Mouse (Mus musculus): Measurements from ENCODE around the gene Il3.
A peak's percentile ranks its signal among the peaks of the same experiment; 100 is the strongest.

Il3 gene

GRCm38 (mm10) chr11:54271437-54271949, 4.4 kb upstream of the Il3 start:
- no peak for DNase-seq (ENCODE audit: low spot score in 2 of 2)

GRCm38 (mm10) chr11:54269191-54269896, 2.3 kb upstream of the Il3 start:
- no peak for DNase-seq (ENCODE audit: low spot score in 2 of 2)

GRCm38 (mm10) chr11:54264542-54264941, 2.5 kb downstream of the Il3 start:
- peak in 1 of 2 experiments; percentile 9 for DNase-seq (ENCODE audit: low spot score in 2 of 2)

- no peak for DNase-seq (ENCODE audit: low spot score in 2 of 2)
These were observed 3.6 kb downstream of the Il3 start for GRCm38 (mm10) chr11:54263405-54264031.

GRCm38 (mm10) chr11:54256624-54257376, 10.3 kb downstream of the Il3 start:
- peak; percentile 52 to 53 for DNase-seq (ENCODE audit: low spot score in 2 of 2)

GRCm38 (mm10) chr11:54254114-54254513, 13.0 kb downstream of the Il3 start:
- no peak for DNase-seq (ENCODE audit: low spot score in 2 of 2)

- no peak for DNase-seq (ENCODE audit: low spot score in 2 of 2)
These were observed 16.5 kb downstream of the Il3 start for GRCm38 (mm10) chr11:54250575-54250974.

- no peak for DNase-seq (ENCODE audit: low spot score in 2 of 2)
These were observed 17.3 kb downstream of the Il3 start for GRCm38 (mm10) chr11:54249748-54250147.

- DNase-seq (ENCODE audit: low spot score in 2 of 2) = no peak
These were observed 17.9 kb downstream of the Il3 start, which contains the start of gene Csf2 for GRCm38 (mm10) chr11:54248940-54249717. Gene Csf2, minus strand, starts transcription at chr11:54249667.

GRCm38 (mm10) chr11:54247251-54247950, 19.7 kb downstream of the Il3 start:
- DNase-seq (ENCODE audit: low spot score in 2 of 2) = no peak

- DNase-seq (ENCODE audit: low spot score in 2 of 2) = no peak
These were observed 22.6 kb downstream of the Il3 start for GRCm38 (mm10) chr11:54244465-54244864.

- DNase-seq (ENCODE audit: low spot score in 2 of 2) = no peak
These were observed 24.6 kb downstream of the Il3 start for GRCm38 (mm10) chr11:54242494-54242893.

GRCm38 (mm10) chr11:54236939-54237338, 30.1 kb downstream of the Il3 start:
- DNase-seq (ENCODE audit: low spot score in 2 of 2) = no peak

GRCm38 (mm10) chr11:54227478-54227877, 39.6 kb downstream of the Il3 start:
- no peak for DNase-seq (ENCODE audit: low spot score in 2 of 2)

- DNase-seq (ENCODE audit: low spot score in 2 of 2) = no peak
These were observed 42.5 kb downstream of the Il3 start for GRCm38 (mm10) chr11:54224475-54224986.

- no peak for DNase-seq (ENCODE audit: low spot score in 2 of 2)
These were observed 43.2 kb downstream of the Il3 start for GRCm38 (mm10) chr11:54223637-54224474.

- no peak for DNase-seq (ENCODE audit: low spot score in 2 of 2)
These were observed 47.0 kb downstream of the Il3 start for GRCm38 (mm10) chr11:54219903-54220740.

GRCm38 (mm10) chr11:54219191-54219590, 47.9 kb downstream of the Il3 start:
- DNase-seq (ENCODE audit: low spot score in 2 of 2) = no peak

- no peak for DNase-seq (ENCODE audit: low spot score in 2 of 2)
These were observed 49.7 kb downstream of the Il3 start for GRCm38 (mm10) chr11:54217384-54217783.

All from frontal cortex, postnatal 25 days (tissue).